Mouse (Mus musculus): ENCODE measurements around the gene Ahnak.

GRCm38 (mm10) chr19:9019298-9019697, 30.2 kb downstream of the Ahnak start:
- TF ChIP-seq POLR2A (IDR thresholded peaks at IDR 0.05; ENCODE audit: insufficient read depth, low read length) = no peak
- no peak for TF ChIP-seq CTCF (IDR thresholded peaks at IDR 0.05; ENCODE audit: low read depth, low read length)

Measured in ES-Bruce4 (cell line).